Mouse (Mus musculus) mouse embryonic stem cell (cell line): ENCODE measurements around the gene Ap5z1.

ENCODE experiments used
- in situ Hi-C, 2 experiments: fragments of 300-500 bp; cut with MboI; formaldehyde crosslinking; loops; 1 replicate in 1 of 2; 3 replicates in 1 of 2; pipeline ENCODE4 v1.14.3; 2019 to 2020; ENCODE audit warnings: low sequenced_read_pairs in 2 of 2, low pct_unique_long_range_greater_than_20kb in 1 of 2, mixed read lengths in 1 of 2; ENCODE audit not compliant: unreplicated experiment in 1 of 2

Gene Ap5z1

GRCm38 (mm10) chr5:142463461-142464454 lies at the start of gene Ap5z1:
Gene Ap5z1 (plus strand): TSS chr5:142463944.
- in situ Hi-C loops: no loop called here

GRCm38 (mm10) chr5:142415401-142415800 lies 48.3 kb upstream of the Ap5z1 start:
- in situ Hi-C loops: no loop called here

DNA sequence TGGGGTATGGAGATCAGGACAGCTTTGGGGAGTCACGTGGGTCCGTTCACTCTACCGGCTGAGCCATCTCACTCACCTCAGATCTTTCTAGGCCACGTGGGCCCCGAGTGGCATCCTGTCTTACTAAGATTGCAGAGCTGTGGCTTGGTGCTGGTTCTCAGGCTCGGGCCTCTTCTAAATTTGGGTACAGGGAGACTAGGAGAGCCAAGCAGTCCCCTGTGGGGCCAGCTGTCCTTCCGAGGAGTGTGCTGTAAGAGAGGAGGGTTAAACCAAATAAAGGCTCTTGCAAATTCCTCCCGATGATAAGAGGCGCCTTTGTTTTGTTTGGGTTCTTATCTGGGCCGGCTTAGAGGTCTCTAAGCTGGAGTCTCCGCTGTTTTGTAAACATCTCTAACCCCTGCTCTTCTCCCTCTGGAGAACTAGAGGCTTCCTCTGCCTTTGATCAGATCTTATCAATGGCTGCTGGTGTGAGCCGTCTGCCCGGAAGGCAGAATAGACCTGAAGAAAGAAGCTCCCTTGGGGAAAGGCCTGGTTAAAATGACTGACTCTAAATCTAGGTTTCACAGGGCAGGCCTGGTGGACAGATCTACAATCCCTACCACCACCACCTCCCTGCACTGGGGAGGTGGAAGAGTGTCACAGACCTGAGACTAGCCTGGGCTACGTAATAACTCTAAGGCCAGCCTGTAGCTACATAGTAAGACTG lies 47.5 kb upstream of the Ap5z1 start:
- in situ Hi-C loops: no loop called here

DNA sequence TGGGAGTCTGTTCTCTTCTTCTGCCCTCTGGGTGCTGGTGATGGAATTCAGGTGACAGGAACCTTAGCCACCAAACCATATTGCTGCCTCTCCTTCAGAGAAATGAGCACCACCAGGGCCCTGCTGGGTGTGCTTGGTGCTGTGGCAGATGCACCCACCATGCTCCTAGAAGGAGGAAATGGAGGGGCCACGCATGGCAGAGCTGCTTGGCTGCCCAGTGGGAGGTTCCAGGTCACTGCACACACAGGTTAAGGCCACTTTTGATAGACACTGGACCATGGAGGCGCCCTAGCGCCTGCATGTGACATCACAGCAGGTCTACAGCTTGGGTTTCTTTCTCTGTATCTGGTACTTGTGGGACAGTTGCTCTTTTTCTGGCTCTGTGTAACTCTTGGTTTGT lies 46.6 kb upstream of the Ap5z1 start:
- in situ Hi-C loops: no loop called here

GRCm38 (mm10) chr5:142417876-142418275 lies 45.9 kb upstream of the Ap5z1 start:
- in situ Hi-C loops: no loop called here

DNA sequence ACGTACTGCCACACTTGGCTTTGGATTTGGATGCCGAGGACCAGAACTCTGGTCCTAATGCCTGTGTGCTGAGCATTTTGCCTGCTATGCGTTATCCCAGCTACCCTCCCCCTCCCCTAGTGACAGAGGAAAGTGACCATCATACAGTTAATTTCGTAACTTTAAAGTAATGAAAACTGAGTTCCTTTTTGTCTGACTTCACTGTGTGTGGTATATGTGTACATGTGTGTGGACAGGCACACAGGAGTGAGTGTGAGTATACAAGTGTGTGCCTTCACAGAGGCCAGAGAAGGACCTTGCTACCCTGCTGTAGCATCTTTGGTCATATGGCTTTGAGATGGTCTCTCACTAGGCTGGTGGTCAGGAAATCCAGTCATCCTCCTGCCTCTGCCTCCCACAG lies 45.3 kb upstream of the Ap5z1 start:
- in situ Hi-C loops: no loop called here

- in situ Hi-C loops: no loop called here
Observed at GRCm38 (mm10) chr5:142420317-142420716, 43.4 kb upstream of the Ap5z1 start.

DNA sequence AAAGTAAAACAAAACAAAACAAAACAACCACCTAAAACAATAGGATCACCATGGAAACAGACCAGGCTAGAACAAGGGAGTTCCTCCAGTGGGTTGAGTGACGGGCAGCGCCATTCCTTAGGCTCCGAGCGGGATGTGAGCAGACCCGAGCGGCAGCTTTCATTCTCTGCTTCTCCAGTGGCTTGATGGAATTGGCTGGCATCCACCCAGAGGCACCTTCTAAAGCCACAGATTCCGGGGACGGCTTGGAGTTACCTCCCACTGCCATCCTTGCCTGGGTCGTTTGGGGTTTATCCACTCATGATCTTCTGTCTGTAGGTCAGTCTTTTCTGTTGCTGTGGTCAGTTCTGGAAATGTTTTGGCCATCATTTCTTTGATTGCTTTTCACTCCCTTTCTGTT lies 42.8 kb upstream of the Ap5z1 start:
- in situ Hi-C loops: no loop called here

GRCm38 (mm10) chr5:142421886-142422285 lies 41.9 kb upstream of the Ap5z1 start:
- in situ Hi-C loops: no loop called here

DNA sequence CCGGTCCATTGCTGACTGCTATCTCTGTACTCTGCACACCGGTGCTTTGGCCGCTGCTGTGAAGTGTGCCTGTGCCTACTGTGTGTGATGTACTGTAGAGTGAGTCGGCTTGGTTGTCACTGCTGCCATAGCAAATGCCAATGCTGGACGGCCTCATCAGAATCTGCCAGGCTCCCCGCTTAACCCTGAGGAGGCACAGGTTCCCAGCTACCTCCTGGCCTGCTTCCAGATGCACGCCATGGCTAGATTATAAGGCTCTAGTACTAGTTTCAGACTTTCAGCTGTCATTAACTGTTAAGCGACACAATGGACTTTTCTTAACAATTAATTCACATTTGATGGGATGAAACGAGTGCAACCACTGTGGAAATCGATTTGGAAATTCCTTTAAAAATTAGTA lies 40.6 kb upstream of the Ap5z1 start:
- in situ Hi-C loops: no loop called here

GRCm38 (mm10) chr5:142423701-142424100 lies 40.0 kb upstream of the Ap5z1 start:
- in situ Hi-C loops: no loop called here

DNA sequence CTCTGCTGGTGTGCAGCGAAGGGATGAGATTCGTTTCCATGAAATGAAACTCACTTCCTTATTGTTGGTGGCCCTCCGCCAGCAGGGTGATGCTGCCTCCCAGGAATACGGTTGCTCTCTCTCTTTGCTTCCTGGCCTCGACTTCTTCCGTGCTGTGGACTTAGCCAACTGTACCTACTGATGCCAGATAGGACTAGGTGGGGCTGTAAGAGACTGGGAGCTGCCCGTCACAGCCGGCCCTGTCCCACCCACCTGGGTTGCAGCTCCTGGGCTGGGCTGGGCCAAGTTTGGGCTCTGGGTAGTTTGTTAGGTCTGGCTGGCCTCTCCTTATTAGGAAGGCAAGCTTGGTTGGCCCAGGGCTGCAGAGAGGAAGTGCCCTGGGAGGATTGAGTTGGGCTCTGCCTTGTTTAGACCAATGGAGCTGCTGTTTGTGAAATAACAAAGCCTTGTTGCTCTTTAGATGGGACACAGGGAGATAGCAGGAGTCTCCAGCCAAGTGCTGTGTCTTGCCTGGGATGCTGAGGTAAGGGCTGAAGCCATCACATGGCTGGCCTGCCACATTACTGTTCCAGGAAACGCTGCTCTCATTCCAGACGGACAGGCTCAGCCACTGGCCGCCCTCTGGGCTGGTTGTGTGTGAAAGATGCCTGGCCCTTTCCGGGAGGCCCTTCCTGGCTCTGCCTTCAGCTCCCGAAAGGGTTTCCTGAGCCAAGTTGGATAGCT lies 39.0 kb upstream of the Ap5z1 start:
- in situ Hi-C loops: no loop called here

DNA sequence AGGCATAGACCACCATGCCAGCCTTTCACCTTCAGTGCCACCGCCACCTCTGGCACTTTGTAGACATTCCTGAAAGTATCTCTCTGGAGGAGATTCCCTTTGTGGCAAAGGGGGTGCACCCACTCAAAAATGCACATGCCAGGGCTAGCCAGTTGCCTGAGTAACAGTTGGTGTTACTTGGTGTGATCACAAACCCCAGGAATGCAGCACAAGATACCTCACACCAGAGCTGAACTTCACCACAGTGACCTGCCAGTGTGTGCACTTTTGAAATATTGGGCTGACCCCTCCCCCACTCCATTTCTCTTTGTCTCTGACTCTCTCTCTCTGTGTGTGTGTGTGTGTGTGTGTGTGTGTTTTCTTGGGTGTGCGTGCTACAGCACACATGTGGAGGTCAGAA lies 37.3 kb upstream of the Ap5z1 start:
- in situ Hi-C loops: no loop called here

DNA sequence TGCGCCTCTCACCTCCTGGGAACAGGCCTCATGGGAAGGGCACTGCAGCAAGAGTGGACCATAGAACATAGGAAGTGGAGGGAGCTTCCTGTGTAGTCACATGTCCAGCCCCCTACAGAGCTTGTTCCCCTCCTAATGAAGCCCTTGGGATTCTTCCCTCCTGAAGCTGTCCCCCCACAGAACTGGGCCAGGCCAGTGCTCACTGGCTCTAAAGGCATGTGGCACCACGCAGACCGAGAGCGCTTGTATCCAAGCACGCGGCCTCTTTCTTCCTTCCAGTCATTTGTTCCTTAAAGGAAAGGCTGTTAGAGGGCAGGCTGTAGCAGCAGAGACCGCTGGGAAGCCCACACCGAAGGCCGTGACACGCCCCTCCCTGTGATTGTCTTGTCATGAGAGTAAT lies 35.9 kb upstream of the Ap5z1 start:
- in situ Hi-C loops: no loop called here

DNA sequence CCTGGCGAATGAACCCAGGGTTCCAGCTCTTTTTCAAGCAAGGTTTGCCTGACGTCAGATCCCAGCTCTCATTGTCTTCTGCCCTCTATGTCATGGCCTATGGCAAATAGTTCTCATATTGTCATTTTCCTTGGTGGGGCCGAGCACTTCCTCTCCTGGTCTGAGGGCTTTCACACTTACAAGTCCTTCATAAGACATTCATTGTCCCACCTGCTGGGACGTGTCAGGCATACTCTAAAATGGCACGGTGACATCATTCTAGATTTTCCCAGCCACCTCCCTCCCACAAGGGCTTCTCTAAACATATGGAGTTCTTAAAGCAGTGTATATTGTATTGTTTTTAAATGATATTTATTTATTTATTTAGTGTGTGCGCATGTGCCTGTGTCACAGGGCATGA lies 35.1 kb upstream of the Ap5z1 start:
- in situ Hi-C loops: no loop called here

GRCm38 (mm10) chr5:142431029-142431428 lies 32.7 kb upstream of the Ap5z1 start:
- in situ Hi-C loops: no loop called here

DNA sequence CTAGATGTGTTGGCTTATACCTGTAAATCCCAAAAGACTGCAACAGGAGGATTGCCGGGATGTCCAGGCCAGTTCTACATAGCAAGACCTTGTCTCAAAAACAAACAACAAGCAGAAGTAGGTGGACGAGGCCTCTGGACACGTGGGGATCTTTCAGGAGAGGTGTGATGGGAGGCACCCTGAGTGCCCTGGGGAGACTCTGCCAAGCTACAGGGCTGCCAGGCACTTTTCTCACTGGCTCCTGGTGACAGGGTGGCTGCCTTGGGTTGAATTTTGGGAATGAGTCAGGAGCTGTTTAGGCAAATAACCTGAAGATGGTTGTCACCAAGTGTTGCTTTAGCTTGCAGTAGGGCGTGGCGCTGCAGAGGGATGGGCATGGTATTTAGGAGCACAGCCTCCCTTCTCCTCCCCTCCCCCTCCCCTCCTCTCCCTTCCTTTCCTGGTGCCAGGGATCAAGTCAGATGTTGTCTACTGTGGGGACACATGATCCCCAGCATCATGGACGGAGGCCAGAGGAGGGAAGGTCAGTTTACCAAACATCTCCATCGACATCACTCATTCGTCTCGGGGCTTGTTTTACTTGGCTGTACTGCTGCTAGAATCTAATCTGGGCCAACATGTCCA lies 31.8 kb upstream of the Ap5z1 start:
- in situ Hi-C loops: no loop called here

- in situ Hi-C loops: no loop called here
Observed at GRCm38 (mm10) chr5:142432695-142433094, 31.0 kb upstream of the Ap5z1 start.

DNA sequence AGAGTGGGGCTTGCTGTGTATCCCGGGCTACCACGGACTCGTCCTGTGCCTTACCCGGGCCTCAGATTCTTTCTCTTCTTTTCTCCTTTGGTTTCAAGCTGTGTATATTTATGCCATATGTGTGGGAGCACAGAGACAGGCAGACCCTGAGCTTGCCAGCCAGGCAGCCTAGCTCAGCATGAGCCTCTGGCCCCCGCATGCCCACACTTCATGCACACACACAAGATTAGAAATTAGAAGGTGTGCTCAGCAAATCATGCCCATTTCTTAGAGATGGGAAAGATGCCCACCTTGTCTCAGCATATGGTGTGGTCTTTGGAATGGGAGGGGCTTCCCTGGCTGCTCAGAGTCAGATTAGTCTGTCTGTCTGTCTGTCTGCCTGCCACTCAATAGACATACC lies 29.7 kb upstream of the Ap5z1 start:
- in situ Hi-C loops: no loop called here
